Mouse (Mus musculus) midbrain, embryonic 11.5 days (tissue): ENCODE measurements at regions not wholly inside any gene's neighbourhood (a gene's known extent, or its start where the extent isn't known, plus 50 kb on each side); places are given as distances from the start of the nearest gene placed in this dataset.
A peak's percentile ranks its signal among the peaks of the same experiment; 100 is the strongest.

Experiments
- ATAC-seq: fragments of 200-750 bp; cut with Nextera tagmentation; 2 replicates; pipeline ENCODE4 v1.8.0; 2017; ENCODE audit warnings: moderate TSS enrichment, moderate library complexity; ENCODE audit not compliant: low FRiP score
- DNase-seq: peaks from one replicate; pipeline ENCODE4 v3.0.0; 2015; ENCODE audit warnings: low spot score; ENCODE audit errors: missing footprints
- H3K27ac ChIP-seq: fragments of 300-500 bp; sonication (generic); 2 replicates; pipeline ENCODE4 v1.5.1; 2014; ENCODE audit warnings: low read depth, low read length
- H3K27me3 ChIP-seq: fragments of 300-500 bp; sonication (generic); 2 replicates; pipeline ENCODE4 v1.6.1; 2014; ENCODE audit warnings: mild to moderate bottlenecking, low read length, moderate library complexity, mixed read lengths; ENCODE audit not compliant: control insufficient read depth, insufficient read depth
- H3K36me3 ChIP-seq: fragments of 300-500 bp; sonication (generic); 2 replicates; pipeline ENCODE4 v1.6.1; 2014; ENCODE audit warnings: mild to moderate bottlenecking, low read length, moderate library complexity, mixed read lengths; ENCODE audit not compliant: control insufficient read depth, insufficient read depth
- H3K4me1 ChIP-seq: fragments of 300-500 bp; sonication (generic); 2 replicates; pipeline ENCODE4 v1.6.1; 2014; ENCODE audit warnings: low read length; ENCODE audit not compliant: control insufficient read depth, insufficient read depth
- H3K4me2 ChIP-seq: fragments of 300-500 bp; sonication (generic); 2 replicates; pipeline ENCODE4 v1.6.1; 2014; ENCODE audit warnings: mild to moderate bottlenecking, moderate library complexity
- H3K4me3 ChIP-seq: fragments of 300-500 bp; sonication (generic); 2 replicates; pipeline ENCODE4 v1.5.1; 2014; ENCODE audit warnings: low read depth, low read length
- H3K9ac ChIP-seq: fragments of 300-500 bp; sonication (generic); 2 replicates; pipeline ENCODE4 v1.6.1; 2014; ENCODE audit warnings: low read length
- H3K9me3 ChIP-seq: fragments of 300-500 bp; sonication (generic); 2 replicates; pipeline ENCODE4 v1.6.1; 2016; ENCODE audit warnings: low read length; ENCODE audit not compliant: control insufficient read depth
- WGBS: fragments of 180-500 bp; shearing (Covaris S2); extraction: QIAGEN DNeasy Blood & Tissue Kit; methylation state at CpG from one replicate; pipeline ENCODE4 v1.1.7; 2014; 5-methylcytosine and 5-hydroxymethylcytosine counted together

- Histone ChIP-seq H3K4me1 (peaks cover 14% of the 10 kb centered on the region), H3K27me3 (peaks cover 2% of the 10 kb centered on the region; the same call in 1 of the 2 replicates), H3K27ac (no peak overlapping the region), H3K9ac (no peak overlapping the region), H3K4me2 (no peak overlapping the region), H3K4me3 (no peak overlapping the region), H3K36me3 (no peaks in the 10 kb centered on the region), H3K9me3 (no peaks in the 10 kb centered on the region)
- ATAC-seq = no peak
- no peak for DNase-seq
- WGBS = 21% methylated on average over 10 of the region's 10 CpGs
Observed at GRCm38 (mm10) chr16:29877372-29878123, 186.6 kb upstream of the Hes1 start.

- no peaks in the 10 kb centered on the region for H3K36me3 ChIP-seq
- ATAC-seq (no peak), DNase-seq (no peak)
- no peaks in the 10 kb centered on the region for H3K9me3 ChIP-seq
- H3K27me3 ChIP-seq = peaks cover 2% of the 10 kb centered on the region; the same call in 1 of the 2 replicates
- H3K4me3 ChIP-seq = no peak overlapping the region
- H3K4me1 ChIP-seq = peaks cover 26% of the 10 kb centered on the region
- WGBS = 81% methylated on average over 6 of the region's 6 CpGs
- no peak overlapping the region for H3K4me2 ChIP-seq
- H3K9ac ChIP-seq = no peak overlapping the region
- no peak overlapping the region for H3K27ac ChIP-seq
Observed at GRCm38 (mm10) chr16:29879665-29880064, 184.5 kb upstream of the Hes1 start.

DNA sequence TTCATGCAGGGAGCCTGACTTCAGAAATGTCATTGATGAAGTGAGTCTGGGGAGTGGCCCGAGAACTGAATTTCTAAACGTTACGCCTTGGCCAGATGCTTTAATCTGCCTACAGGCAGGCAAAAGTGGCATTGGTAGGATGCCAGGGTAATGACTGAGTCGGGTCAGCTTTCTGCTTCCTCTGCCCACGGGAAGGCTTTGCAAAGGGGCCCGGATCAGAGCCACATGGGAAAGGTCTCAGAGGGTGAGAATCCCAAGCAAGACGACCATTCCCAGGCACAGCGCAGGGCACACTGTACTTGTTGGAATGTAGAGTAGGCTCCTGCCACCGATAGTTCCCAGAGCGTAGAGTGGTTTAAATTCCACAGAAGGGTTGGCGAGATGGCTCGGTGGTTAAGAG, 182.7 kb upstream of the Hes1 start:
- DNase-seq (no peak), ATAC-seq (no peak)
- no peak overlapping the region for H3K27ac ChIP-seq
- peaks cover 6% of the 10 kb centered on the region; the same call in 1 of the 2 replicates for H3K27me3 ChIP-seq
- H3K9me3 ChIP-seq = no peaks in the 10 kb centered on the region
- H3K9ac ChIP-seq = no peak overlapping the region
- peaks cover 21% of the 10 kb centered on the region for H3K4me1 ChIP-seq
- H3K4me2 ChIP-seq = no peak overlapping the region
- 68% methylated on average over 12 of the region's 12 CpGs for WGBS
- no peak overlapping the region for H3K4me3 ChIP-seq
- no peaks in the 10 kb centered on the region for H3K36me3 ChIP-seq

DNA sequence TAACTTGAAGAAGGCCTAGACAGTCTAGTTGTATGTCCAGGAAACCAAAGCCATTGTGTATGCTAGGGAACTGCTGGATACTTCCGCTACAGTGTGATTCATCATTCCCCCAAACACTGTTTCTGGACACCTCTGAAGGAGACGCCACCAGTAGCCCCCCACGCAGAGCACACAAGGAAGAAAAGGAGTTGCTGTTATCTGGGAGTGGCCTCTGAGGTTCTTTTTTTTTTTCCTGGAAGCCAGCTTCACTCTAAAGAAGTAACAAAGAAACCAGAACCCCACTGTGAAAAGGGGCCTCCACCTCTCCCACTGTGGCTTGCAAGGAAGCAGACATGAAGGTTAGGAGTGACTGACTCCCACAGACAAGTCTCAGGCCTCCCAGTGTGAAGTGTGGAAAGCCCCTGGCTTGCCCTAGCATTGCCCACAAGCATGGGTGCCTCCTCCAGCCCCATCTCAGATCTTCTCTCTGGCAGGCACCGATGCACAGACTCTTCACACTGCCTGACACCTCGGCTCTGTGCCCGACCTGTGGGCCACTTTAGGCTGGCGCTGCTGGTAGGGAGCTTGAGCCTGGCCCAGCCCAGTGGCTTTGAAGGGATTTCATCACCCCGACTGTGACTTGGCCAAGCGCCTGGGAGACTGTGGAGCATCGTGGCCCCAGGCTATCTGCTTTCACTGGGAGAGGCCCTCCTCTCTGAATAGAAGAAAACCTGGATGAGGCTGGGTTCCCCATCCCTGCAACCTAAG, 181.8 kb upstream of the Hes1 start:
- 11% methylated on average over 10 of the region's 10 CpGs for WGBS

DNA sequence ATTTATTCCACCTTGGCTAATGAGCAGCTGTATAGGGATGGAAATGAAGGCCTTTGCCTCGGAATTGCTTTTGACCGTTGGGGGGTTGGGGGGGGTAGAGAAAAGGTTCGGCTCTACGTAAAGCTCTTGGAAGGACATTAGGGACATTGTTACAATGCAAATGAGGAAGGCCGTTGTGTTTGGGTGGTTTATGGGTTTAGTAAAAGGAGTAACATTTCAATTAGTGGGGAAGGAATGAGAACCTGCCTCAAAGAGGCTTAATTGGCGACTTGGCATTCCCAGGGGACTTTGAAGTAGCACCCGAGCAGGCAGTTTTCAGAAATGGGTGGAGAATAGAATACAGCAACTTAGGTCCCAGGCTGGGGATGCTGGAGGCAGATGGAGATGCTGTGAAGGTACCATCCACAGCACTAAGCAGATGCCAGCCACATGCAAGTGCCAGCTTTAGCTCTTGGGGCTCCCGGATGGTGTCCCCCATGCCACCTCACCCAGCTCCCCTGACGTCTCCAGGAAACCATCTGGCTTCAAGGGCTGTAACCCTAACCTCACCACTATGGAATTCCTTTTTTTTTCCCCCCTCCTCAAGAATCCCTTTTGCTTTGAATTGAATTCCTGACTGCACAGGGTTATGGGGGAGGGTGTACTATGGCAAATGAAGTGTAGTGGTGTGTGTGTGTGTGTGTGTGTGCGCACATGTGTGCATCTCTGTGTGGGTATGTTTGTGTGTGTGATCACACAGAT, 180.8 kb upstream of the Hes1 start:
- Histone ChIP-seq H3K4me1 (peaks cover 17% of the 10 kb centered on the region), H3K27me3 (peaks cover 6% of the 10 kb centered on the region; the same call in 1 of the 2 replicates)

More for the DNA sequence above, 181.8 kb upstream of the Hes1 start:
- H3K36me3 ChIP-seq = no peaks in the 10 kb centered on the region
- DNase-seq = peak; percentile 93
- no peak overlapping the region for H3K4me2 ChIP-seq
- no peaks in the 10 kb centered on the region for H3K9me3 ChIP-seq
- no peak overlapping the region for H3K27ac ChIP-seq
- peaks cover 18% of the 10 kb centered on the region for H3K4me1 ChIP-seq
- peak; percentile 42; the same call in 1 of the 2 replicates for ATAC-seq
- H3K27me3 ChIP-seq = peaks cover 6% of the 10 kb centered on the region; the same call in 1 of the 2 replicates
- 0 out of 2 replicates have a peak overlapping the region, but pooled peaks have one; percentile 24 for H3K9ac ChIP-seq
- no peak overlapping the region for H3K4me3 ChIP-seq

GRCm38 (mm10) chr16:29884899-29885298, 179.3 kb upstream of the Hes1 start:
- WGBS = 83% methylated on average over 4 of the region's 4 CpGs
- ATAC-seq (no peak), DNase-seq (no peak)
- H3K4me1 ChIP-seq = peaks cover 17% of the 10 kb centered on the region
- no peak overlapping the region for H3K9ac ChIP-seq
- H3K4me2 ChIP-seq = no peak overlapping the region
- no peaks in the 10 kb centered on the region for H3K9me3 ChIP-seq
- no peak overlapping the region for H3K27ac ChIP-seq
- no peak overlapping the region for H3K4me3 ChIP-seq
- H3K36me3 ChIP-seq = no peaks in the 10 kb centered on the region
- H3K27me3 ChIP-seq = peaks cover 4% of the 10 kb centered on the region; the same call in 1 of the 2 replicates

More for the DNA sequence above, 180.8 kb upstream of the Hes1 start:
- WGBS = 11% methylated on average over 10 of the region's 10 CpGs
- no peak overlapping the region for H3K4me3 ChIP-seq
- no peaks in the 10 kb centered on the region for H3K9me3 ChIP-seq
- peak; percentile 65 for ATAC-seq
- H3K27ac ChIP-seq = no peak overlapping the region
- peak; percentile 89 for DNase-seq
- no peaks in the 10 kb centered on the region for H3K36me3 ChIP-seq
- H3K4me2 ChIP-seq = no peak overlapping the region
- no peak overlapping the region for H3K9ac ChIP-seq

DNA sequence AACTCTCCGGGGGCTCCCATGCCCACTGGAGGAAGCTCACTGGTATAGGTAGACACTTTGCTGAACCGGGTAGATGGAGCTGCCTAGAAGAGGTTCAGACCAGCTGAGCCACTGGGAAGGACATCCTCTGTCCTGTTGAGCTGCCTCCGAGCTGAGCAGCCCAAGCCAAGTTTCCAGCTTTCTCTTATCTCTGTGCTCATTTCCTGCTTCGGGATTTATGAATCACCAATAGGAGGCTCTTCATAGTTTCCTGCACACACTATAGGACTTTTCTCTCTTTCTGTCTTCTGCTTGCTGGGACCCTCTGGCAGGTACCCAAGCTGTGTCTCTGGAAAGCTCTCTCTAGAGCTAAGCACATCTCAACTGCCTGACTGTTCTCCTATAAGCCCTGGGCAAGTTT, 177.4 kb upstream of the Hes1 start:
- Histone ChIP-seq H3K4me2 (no peak overlapping the region), H3K36me3 (no peaks in the 10 kb centered on the region), H3K27ac (no peak overlapping the region), H3K27me3 (peaks cover 4% of the 10 kb centered on the region; the same call in 1 of the 2 replicates), H3K9ac (no peak overlapping the region), H3K4me1 (peaks cover 17% of the 10 kb centered on the region), H3K4me3 (no peak overlapping the region), H3K9me3 (no peaks in the 10 kb centered on the region)
- 76% methylated on average over 4 of the region's 4 CpGs for WGBS
- DNase-seq = no peak
- no peak for ATAC-seq

- no peaks in the 10 kb centered on the region for H3K36me3 ChIP-seq
- no peaks in the 10 kb centered on the region for H3K9me3 ChIP-seq
- DNase-seq = no peak
- peaks cover 4% of the 10 kb centered on the region; the same call in 1 of the 2 replicates for H3K27me3 ChIP-seq
- no peak overlapping the region for H3K4me2 ChIP-seq
- H3K27ac ChIP-seq = no peak overlapping the region
- H3K4me3 ChIP-seq = no peak overlapping the region
- no peak overlapping the region for H3K9ac ChIP-seq
- ATAC-seq = no peak
- peaks cover 5% of the 10 kb centered on the region; the same call in 1 of the 2 replicates for H3K4me1 ChIP-seq
- WGBS = 35% methylated on average over 4 of the region's 4 CpGs
Observed at GRCm38 (mm10) chr16:29889346-29889745, 174.8 kb upstream of the Hes1 start.
